Mouse (Mus musculus): Measurements from ENCODE around the gene Zscan21.
A peak's percentile ranks its signal among the peaks of the same experiment; 100 is the strongest.

GRCm38 (mm10) chr5:138160842-138161665 lies 44.4 kb downstream of the Zscan21 start, which contains the start of gene Cops6:
- no peak for TF ChIP-seq CTCF (IDR thresholded peaks at IDR 0.05; ENCODE audit: low read depth)
- peak; percentile 36; the same call in 1 of the 2 replicates for TF ChIP-seq EP300 (IDR thresholded peaks at IDR 0.05; ENCODE audit: low read depth)
